Mouse (Mus musculus) C2C12 (cell line): Measurements from ENCODE around the gene Elmo3. TPM values are rescaled to one million over a fixed set of nuclear protein-coding genes. Genes with fewer than 3 reads are reported as not detected.

Experiments
- H3K27me3 ChIP-seq: one replicate; pipeline ENCODE4 v1.6.1; 2011; ENCODE audit not compliant: control insufficient read depth, insufficient read depth, insufficient read length
- H3K36me3 ChIP-seq: one replicate; pipeline ENCODE4 v1.6.1; 2011; ENCODE audit not compliant: control insufficient read depth, insufficient read depth
- H3K4me3 ChIP-seq: one replicate; pipeline ENCODE4 v1.5.1; 2011; ENCODE audit warnings: mild to moderate bottlenecking, control low read depth; ENCODE audit not compliant: poor library complexity, insufficient read depth, severe bottlenecking
- H3K79me2 ChIP-seq: one replicate; pipeline ENCODE4 v1.6.1; 2011; ENCODE audit not compliant: control insufficient read depth, insufficient read depth
- H3K79me3 ChIP-seq: one replicate; pipeline ENCODE4 v1.6.1; 2011; ENCODE audit warnings: low read depth, control low read depth
- H3ac ChIP-seq: one replicate; pipeline ENCODE3; 2011; ENCODE audit warnings: low read depth; ENCODE audit not compliant: control insufficient read depth, insufficient read length
- CEBPB ChIP-seq: IDR thresholded peaks from one replicate; pipeline ENCODE4 v1.6.1; 2011; ENCODE audit warnings: low read depth, mild to moderate bottlenecking, control low read depth, moderate library complexity
- CTCF ChIP-seq: IDR thresholded peaks from one replicate; pipeline ENCODE4 v1.5.1; 2011; ENCODE audit not compliant: control insufficient read depth, insufficient read depth, insufficient read length
- FOSL1 ChIP-seq: IDR thresholded peaks from one replicate; pipeline ENCODE4 v1.8.0; 2011; ENCODE audit warnings: mild to moderate bottlenecking, low read length; ENCODE audit not compliant: poor library complexity, insufficient read depth, severe bottlenecking
- MAX ChIP-seq: IDR thresholded peaks from one replicate; pipeline ENCODE4 v1.6.1; 2011; ENCODE audit warnings: mild to moderate bottlenecking, control low read depth
- MYOD1 ChIP-seq: IDR thresholded peaks from one replicate; pipeline ENCODE4 v1.6.1; 2011; ENCODE audit warnings: low read depth; ENCODE audit not compliant: control insufficient read depth, insufficient read length
- MYOG ChIP-seq: IDR thresholded peaks from one replicate; pipeline ENCODE4 v1.6.1; 2011; ENCODE audit not compliant: control insufficient read depth, insufficient read length; ENCODE audit errors: extremely low read depth
- USF1 ChIP-seq: IDR thresholded peaks from one replicate; pipeline ENCODE4 v1.6.1; 2011; ENCODE audit warnings: low read depth, mild to moderate bottlenecking, control low read depth, moderate library complexity
- polyA plus RNA-seq: library from polyadenylated mRNA; unstranded; fragments of >200 nt; fragmentation: generic; extraction: Trizol; gene quantifications from one replicate; pipeline ENCODE4 v1.2.1, GENCODE M21; 2012; ENCODE audit warnings: missing spikeins

Gene Elmo3
- polyA plus RNA-seq, 1 experiment = 0.50 TPM

- Histone ChIP-seq H3K27me3 (no peaks in the 10 kb centered on the region), H3K79me3 (peaks cover 62% of the 10 kb centered on the region), H3K36me3 (peaks cover 17% of the 10 kb centered on the region), H3K4me3 (peak within 1 kb of the TSS; percentile 77), H3K79me2 (peaks cover 97% of the 10 kb centered on the region), H3ac (peak within 1 kb of the TSS; percentile 95)
- TF ChIP-seq MYOD1 (no peak), USF1 (no peak), FOSL1 (no peak), MAX (peak; percentile 55), CTCF (no peak), MYOG (no peak), CEBPB (no peak)
These were observed 42.2 kb downstream of the Elmo3 start, which contains the start of gene Fhod1 for GRCm38 (mm10) chr8:105347428-105348221. Gene Fhod1, minus strand, starts transcription at chr8:105347953.

DNA sequence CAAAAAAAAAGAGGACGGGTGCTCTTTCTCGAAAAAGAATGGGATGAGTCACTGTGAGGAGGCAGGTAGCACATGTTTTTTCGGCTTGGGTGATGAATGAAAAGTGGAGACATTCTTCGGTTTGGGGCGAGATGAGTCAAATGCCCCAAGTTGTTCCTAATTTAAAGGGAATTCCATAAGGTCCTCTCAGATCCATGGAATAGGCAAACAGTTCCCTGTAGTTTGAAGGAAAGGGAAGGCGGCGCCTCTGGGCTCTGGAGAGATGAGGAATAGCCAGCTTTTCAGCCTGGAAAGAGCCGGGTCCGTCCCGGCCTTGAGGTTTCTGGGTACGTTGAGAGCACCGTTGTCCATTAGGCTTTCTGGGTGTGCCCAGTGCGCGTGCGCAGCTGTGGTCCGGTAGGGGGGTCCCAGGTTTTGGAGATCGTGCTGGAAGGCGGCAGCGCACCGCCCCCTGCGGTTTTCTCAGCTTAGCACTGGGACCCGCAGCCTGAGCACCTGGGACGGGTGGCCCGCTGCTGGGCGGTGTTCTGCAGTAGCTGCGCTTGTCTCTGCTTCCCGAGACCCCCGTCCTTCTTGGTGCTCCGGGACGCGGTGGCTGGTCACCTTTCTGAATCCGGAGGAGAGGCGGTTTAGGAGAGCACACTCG lies 43.2 kb downstream of the Elmo3 start, which contains the start of gene Slc9a5:
TSS of gene Slc9a5 (plus strand) at position 394 of the 646 bp plus-strand sequence.
- peak; percentile 30 for TF ChIP-seq MYOD1
- peak; percentile 85 for TF ChIP-seq MAX
- TF ChIP-seq USF1 = no peak
- peaks cover 53% of the 10 kb centered on the region for H3K79me3 ChIP-seq
- peaks cover 97% of the 10 kb centered on the region for H3K79me2 ChIP-seq
- peaks cover 14% of the 10 kb centered on the region for H3K36me3 ChIP-seq
- peak within 1 kb of the TSS; percentile 95 for H3ac ChIP-seq
- H3K4me3 ChIP-seq = peak within 1 kb of the TSS; percentile 77
- no peaks in the 10 kb centered on the region for H3K27me3 ChIP-seq

- Histone ChIP-seq H3ac (peak overlapping the region; percentile 95), H3K79me3 (peaks cover 46% of the 10 kb centered on the region), H3K4me3 (peak overlapping the region; percentile 77), H3K79me2 (peaks cover 91% of the 10 kb centered on the region), H3K36me3 (peaks cover 17% of the 10 kb centered on the region), H3K27me3 (no peaks in the 10 kb centered on the region)
- TF ChIP-seq MAX (peak; percentile 44), MYOG (no peak)
These were observed 43.8 kb downstream of the Elmo3 start for GRCm38 (mm10) chr8:105349096-105349771.

GRCm38 (mm10) chr8:105350186-105350585 lies 44.8 kb downstream of the Elmo3 start:
- Histone ChIP-seq H3K4me3 (peak overlapping the region; percentile 77), H3K27me3 (no peaks in the 10 kb centered on the region), H3K36me3 (peaks cover 19% of the 10 kb centered on the region), H3ac (peak overlapping the region; percentile 28), H3K79me2 (peaks cover 81% of the 10 kb centered on the region), H3K79me3 (peaks cover 40% of the 10 kb centered on the region)
- TF ChIP-seq MYOD1 = no peak
- no peak for TF ChIP-seq MAX
- TF ChIP-seq CEBPB = no peak
- no peak for TF ChIP-seq MYOG
- TF ChIP-seq USF1 = no peak
- TF ChIP-seq FOSL1 = no peak
- TF ChIP-seq CTCF = no peak

DNA sequence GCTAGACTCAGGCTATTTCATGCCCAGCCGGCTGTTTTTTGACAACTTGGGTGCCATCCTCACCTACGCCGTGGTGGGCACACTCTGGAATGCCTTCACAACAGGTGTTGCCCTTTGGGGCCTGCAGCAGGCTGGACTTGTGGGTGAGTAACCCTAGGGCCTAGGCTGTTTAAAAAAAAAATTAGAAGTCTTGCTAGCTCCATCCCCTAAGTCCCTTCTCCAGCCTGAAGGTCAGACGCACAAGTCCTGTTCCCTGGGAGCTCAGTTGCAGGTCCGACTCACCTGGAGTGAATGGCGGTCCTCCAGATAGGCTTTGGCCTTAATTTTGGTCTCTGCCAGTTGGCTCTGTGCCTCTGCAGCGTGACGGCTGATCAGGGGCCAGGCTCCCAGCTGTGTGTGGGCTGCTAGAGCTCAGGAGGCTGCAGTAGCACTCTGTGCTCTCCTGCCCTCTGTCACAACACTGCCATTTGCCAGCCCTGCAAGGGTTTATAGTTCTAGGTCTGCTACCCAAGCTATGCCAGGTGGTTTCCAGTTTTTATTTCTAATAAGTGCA lies 48.3 kb downstream of the Elmo3 start:
- Histone ChIP-seq H3K4me3 (no peak overlapping the region), H3K79me2 (peaks cover 49% of the 10 kb centered on the region), H3K27me3 (no peaks in the 10 kb centered on the region), H3K79me3 (peaks cover 24% of the 10 kb centered on the region), H3ac (no peak overlapping the region), H3K36me3 (peaks cover 48% of the 10 kb centered on the region)
- no peak for TF ChIP-seq CEBPB
- no peak for TF ChIP-seq USF1
- no peak for TF ChIP-seq CTCF
- TF ChIP-seq MYOG = no peak
- no peak for TF ChIP-seq MYOD1
- no peak for TF ChIP-seq MAX
- no peak for TF ChIP-seq FOSL1
